Mouse (Mus musculus) frontal cortex, adult (tissue): ENCODE measurements around the gene Vps39.

Experiments used
- ATAC-seq: cut with Nextera tagmentation; 2 replicates; pipeline ENCODE4 v1.9.2; 2017; ENCODE audit warnings: mild to moderate bottlenecking, moderate library complexity, mixed read lengths; ENCODE audit not compliant: low TSS enrichment

Gene Vps39

DNA sequence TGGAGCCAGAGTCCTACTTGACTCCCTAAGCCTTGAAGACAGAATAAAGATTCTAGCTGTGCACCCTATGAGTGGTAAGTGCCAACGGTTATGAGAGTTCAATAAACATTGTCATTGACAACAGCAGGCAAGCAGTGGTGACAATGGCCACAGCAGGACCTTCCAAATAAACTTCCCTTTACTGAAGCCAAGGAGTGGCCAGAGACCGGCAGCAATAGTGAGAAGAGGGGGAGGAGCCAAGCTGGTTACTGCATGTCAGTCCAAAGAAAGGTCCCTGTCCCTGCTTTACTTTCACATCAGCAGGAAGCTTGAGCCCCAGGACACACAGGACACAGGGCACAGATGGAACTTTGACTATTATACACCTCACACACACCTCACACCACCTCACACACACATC, 56.8 kb downstream of the Vps39 start:
- ATAC-seq: no peak

DNA sequence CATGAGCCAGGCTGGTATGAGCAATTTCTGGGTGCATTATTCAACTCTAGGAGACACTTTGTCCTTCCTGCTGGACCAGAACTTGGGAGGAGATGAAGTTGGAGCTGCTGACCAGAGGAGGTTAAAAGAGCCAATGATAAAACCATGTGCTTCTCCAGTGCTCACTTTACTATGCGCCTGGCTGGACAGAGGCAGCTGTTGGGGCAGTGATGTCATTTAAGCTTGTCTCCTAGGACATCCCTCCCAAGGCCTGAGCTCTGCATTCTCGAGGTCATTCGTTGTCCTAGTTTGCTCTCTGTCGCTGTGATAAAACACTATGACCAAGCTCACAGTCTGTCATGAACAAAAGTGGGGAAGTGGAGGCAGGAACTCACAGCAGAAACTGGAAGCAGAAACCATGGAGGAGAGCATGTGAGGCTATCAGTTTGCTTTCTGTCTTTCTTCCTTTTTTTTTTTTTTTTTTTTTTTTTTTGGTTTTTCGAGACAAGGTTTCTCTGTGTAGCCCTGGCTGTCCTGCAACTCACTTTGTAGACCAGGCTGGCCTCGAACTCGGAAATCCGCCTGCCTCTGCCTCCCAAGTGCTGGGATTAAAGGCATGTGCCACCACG, 61.4 kb downstream of the Vps39 start:
- no peak for ATAC-seq

DNA sequence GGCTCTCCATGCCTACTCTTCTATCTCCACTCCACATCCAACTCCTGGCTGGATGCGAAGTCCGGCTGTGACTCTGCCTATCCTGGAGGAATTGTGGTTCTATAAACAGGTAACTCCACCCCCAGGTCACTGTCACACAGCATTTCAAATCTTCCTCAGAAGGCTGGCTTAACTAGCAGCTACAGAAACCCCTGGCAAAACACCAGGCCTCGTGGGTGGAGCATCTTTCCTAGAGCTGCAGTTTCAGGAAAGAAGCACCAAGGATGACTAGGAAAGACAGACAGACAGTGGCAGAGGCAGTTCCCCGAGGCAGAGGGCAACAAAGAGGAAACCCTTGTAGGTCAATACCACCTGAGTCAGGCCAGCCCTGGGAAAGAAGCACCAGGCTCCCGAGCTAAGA, 63.9 kb downstream of the Vps39 start, which contains the start of gene Pla2g4d:
Gene Pla2g4d (minus strand): TSS at position 203 of the 400 bp plus-strand sequence.
- peak; percentile 44; the same call in 1 of the 2 replicates for ATAC-seq

DNA sequence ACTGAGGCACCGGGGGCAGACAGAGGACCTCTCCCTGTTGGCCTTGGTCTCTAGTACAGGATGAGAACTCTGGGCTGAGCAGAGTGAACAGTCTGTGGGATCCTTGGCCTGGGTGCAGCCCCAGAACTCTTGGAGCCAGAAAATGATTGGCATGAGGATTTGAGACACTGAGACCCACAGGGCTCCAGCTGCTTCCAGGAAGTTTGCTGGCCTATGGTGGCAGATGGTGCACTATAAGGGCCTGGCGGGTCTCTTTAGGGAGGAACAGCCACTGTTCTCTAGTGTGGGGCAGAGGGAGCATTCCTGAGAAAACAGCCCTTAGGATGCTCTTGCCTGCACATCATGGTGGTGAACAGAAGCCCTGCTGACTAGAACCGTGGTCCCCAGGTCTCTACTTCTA, 64.5 kb downstream of the Vps39 start:
- no peak for ATAC-seq

GRCm38 (mm10) chr2:120285639-120286038, 67.3 kb downstream of the Vps39 start:
- no peak for ATAC-seq

DNA sequence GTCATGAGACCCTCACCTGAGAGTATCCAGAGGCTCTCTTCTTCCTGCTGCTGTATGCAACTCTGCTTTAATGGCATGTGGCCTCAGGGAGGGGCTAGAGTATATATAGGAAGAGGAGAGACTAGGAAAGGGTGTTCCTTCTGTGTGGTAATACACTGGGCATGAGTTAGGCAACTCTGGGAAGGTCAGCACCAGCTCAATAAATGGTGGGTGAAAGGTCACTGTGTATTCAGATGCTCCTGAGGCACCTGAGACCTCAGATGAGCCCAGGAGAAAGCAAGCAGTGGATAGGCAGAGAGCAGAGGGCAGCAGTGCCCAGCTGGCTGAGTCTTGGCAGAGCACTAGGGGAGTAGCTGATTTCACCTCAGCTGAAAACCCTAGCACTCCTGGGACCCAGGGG, 68.2 kb downstream of the Vps39 start:
- no peak for ATAC-seq

DNA sequence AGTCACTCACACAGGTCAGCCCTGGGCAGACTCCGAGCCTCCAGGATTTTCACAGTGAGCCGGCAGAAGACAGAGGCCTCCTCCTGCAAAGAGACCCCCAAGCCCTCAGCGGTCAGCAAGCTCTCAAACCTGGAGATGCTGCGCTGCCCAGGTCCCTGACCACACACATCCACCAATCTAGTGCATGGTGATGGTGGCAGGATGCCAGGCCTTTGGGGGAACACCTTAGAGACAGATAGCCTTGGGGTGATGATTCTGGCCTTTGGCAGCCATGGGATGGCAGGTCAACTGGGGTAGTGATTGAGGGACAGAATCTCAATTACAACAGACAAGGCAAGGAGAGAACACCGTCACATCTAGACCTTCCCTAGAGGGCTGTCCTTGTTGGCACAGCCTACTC, 68.8 kb downstream of the Vps39 start:
- no peak for ATAC-seq

- no peak for ATAC-seq
Observed at GRCm38 (mm10) chr2:120283550-120283949, 69.4 kb downstream of the Vps39 start.

DNA sequence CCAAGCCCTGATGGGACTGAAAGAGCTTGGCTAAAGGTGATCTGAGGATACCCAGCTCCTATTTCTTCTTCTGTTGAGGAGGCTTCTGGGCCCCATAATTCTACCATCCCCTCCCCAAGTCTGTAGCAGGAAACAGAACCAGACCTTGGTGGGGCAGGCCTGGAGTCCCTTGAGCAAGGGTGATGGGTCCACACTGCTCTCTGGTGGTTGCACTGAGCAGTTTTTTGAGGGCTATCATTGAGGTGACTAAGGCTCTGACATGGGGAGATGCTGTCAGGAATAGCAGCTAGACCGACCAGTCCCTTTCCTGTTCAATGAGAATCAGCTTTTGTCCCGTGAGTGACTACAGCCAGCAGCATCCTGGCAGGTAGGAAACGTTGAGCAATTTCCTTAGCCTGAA, 71.7 kb downstream of the Vps39 start:
- ATAC-seq: no peak

DNA sequence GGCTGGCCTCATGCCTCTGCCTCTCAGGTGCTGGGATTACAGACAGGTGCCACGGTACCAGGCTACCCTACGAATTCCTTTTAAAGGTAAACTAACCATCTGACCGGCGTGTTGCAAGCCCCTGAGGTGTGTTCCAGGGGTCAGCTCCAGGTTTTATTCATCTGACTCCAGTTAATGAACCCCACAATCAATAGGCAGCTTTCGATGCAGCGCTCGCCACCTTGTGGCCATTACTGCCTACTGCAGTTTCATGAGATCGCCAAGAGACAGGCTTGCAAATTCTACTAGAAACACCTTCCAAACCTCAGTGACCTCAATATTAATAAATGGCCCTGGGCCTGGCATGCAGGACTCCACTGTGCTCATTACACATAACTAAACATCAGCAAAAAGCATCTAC, 73.0 kb downstream of the Vps39 start:
- peak; percentile 50; the same call in 1 of the 2 replicates for ATAC-seq

DNA sequence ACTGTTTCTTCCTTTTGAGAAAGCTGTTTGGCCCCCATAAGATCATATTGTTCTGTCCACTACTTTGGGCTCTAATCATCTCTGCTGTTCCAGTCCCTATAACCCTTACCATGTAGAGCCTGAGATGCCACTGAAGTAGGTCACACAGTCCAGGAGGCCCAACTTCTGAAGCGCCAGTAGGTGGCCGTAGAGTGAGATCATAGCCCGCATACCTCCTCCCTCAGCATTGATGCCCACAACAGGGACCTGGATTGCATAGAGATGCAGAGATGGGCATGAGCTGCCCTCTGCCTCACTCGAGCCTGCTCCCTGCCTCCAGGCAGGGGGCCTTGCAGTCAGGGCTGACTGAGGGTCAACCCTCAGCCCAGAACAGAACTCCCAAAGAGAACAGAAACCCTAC, 76.0 kb downstream of the Vps39 start:
- no peak for ATAC-seq

DNA sequence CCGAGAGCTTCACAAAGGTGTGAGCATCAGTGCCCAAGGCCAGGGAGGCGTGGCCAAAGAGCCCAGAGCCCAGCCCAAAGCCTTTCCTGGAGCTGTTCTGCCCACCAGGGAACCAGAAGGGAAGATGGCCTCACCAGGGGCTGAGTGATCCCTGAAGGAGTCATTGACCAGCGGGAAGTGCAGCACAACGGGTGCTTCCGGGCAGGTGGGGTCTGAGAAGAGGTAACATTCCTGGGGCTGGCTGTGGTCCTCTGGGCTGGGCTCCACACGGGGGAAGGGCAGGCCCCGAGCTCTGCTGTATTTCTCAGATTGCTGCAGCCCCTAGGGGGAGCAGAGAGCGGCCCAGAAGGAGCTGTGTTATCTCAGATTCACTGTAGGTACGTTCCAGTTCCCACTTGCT, 84.3 kb downstream of the Vps39 start:
- ATAC-seq: peak; percentile 69; the same call in 1 of the 2 replicates
